Mouse (Mus musculus) CH12.LX (cell line): Measurements from ENCODE around the gene Med25. TPM values are rescaled to one million over a fixed set of nuclear protein-coding genes. Genes with fewer than 3 reads are reported as not detected.

Source experiments
- DNase-seq: peaks from one replicate; pipeline ENCODE4 v3.0.0-alpha.2; 2013; ENCODE audit errors: extremely low read depth
- H3K27ac ChIP-seq: 2 replicates; pipeline ENCODE4 v1.5.1; 2012; ENCODE audit warnings: low read depth, mild to moderate bottlenecking, control low read depth, moderate library complexity; ENCODE audit not compliant: insufficient read depth
- H3K27me3 ChIP-seq: replicated peaks from 2 replicates; pipeline ENCODE3; 2012; ENCODE audit warnings: inconsistent platforms
- H3K36me3 ChIP-seq, 2 experiments: replicated peaks in 1 of 2; 2 replicates each; pipeline versions ENCODE3 to v1.6.1; 2012; ENCODE audit warnings: inconsistent platforms in 1 of 2, low read length in 1 of 2, mild to moderate bottlenecking in 1 of 2, mixed read lengths in 1 of 2, moderate library complexity in 1 of 2; ENCODE audit not compliant: control insufficient read depth in 1 of 2, insufficient read depth in 1 of 2
- H3K4me1 ChIP-seq, 2 experiments: 2 replicates each; pipeline ENCODE4 v1.6.1; 2012; ENCODE audit warnings: inconsistent platforms in 1 of 2, moderate library complexity in 1 of 2; ENCODE audit not compliant: insufficient read depth in 2 of 2, control insufficient read depth in 1 of 2
- H3K4me2 ChIP-seq: 2 replicates; pipeline ENCODE4 v1.6.1; 2012; ENCODE audit warnings: low read depth, mild to moderate bottlenecking, control low read depth; ENCODE audit not compliant: poor library complexity, insufficient read depth, severe bottlenecking
- H3K4me3 ChIP-seq, 3 experiments: fragments of 150-350 bp in 1 of 3; sonication (generic) in 1 of 3; replicated peaks in 1 of 3; 2 replicates each; pipeline versions ENCODE3 to v1.5.1; 2011 to 2012; ENCODE audit warnings: low read depth in 2 of 3, low read length in 2 of 3, mild to moderate bottlenecking in 2 of 3, moderate library complexity in 2 of 3, control low read depth in 1 of 3, improper control_type of control experiment in 1 of 3, inconsistent platforms in 1 of 3, mixed read lengths in 1 of 3; ENCODE audit not compliant: poor library complexity in 1 of 3
- H3K79me2 ChIP-seq: replicated peaks from 2 replicates; pipeline ENCODE4 v1.6.1; 2012; ENCODE audit warnings: mild to moderate bottlenecking, moderate library complexity; ENCODE audit not compliant: control insufficient read depth, poor library complexity, insufficient read depth, severe bottlenecking; ENCODE audit errors: extremely low read depth
- H3K9ac ChIP-seq: 2 replicates; pipeline ENCODE4 v1.6.1; 2012; ENCODE audit warnings: low read depth, mild to moderate bottlenecking, control low read depth, moderate library complexity; ENCODE audit not compliant: insufficient read depth
- H3K9me3 ChIP-seq: replicated peaks from 2 replicates; pipeline ENCODE3; 2012; ENCODE audit warnings: low read length, inconsistent platforms, mixed read lengths
- BHLHE40 ChIP-seq: IDR thresholded peaks from 2 replicates; pipeline ENCODE4 v1.6.1; 2011; ENCODE audit warnings: mild to moderate bottlenecking, low read depth, low read length, improper control_type of control experiment
- CHD1 ChIP-seq: IDR thresholded peaks from 2 replicates; pipeline ENCODE4 v1.6.1; 2012; ENCODE audit warnings: low read depth, low read length, improper control_type of control experiment, inconsistent platforms
- CTCF ChIP-seq, 2 experiments: IDR thresholded peaks in 1 of 2; conservative IDR thresholded peaks in 1 of 2; 2 replicates each; pipeline ENCODE4 v1.5.1; 2011 to 2012; ENCODE audit warnings: low read depth in 2 of 2, low read length in 2 of 2, improper control_type of control experiment in 1 of 2, inconsistent platforms in 1 of 2, mild to moderate bottlenecking in 1 of 2, moderate library complexity in 1 of 2
- ELF1 ChIP-seq: IDR thresholded peaks from 2 replicates; pipeline ENCODE4 v1.6.1; 2014; ENCODE audit warnings: low read depth, mild to moderate bottlenecking, inconsistent platforms, low read length, improper control_type of control experiment
- EP300 ChIP-seq: IDR thresholded peaks from 2 replicates; pipeline ENCODE4 v1.6.1; 2011; ENCODE audit warnings: low read length, improper control_type of control experiment
- ETS1 ChIP-seq: conservative IDR thresholded peaks from 2 replicates; pipeline ENCODE4 v1.6.1; 2012; ENCODE audit warnings: low read depth, mild to moderate bottlenecking, inconsistent platforms, low read length, improper control_type of control experiment, moderate library complexity
- GABPA ChIP-seq: IDR thresholded peaks from 2 replicates; pipeline ENCODE4 v1.6.1; 2012; ENCODE audit warnings: low read depth, low read length, improper control_type of control experiment, inconsistent platforms; ENCODE audit not compliant: insufficient replicate concordance
- MAFK ChIP-seq: IDR thresholded peaks from 2 replicates; pipeline ENCODE4 v1.6.1; 2011; ENCODE audit warnings: low read length, improper control_type of control experiment; ENCODE audit not compliant: insufficient replicate concordance
- MAX ChIP-seq: IDR thresholded peaks from 2 replicates; pipeline ENCODE4 v1.6.1; 2011; ENCODE audit warnings: low read length, improper control_type of control experiment
- MAZ ChIP-seq: IDR thresholded peaks from 2 replicates; pipeline ENCODE4 v1.6.1; 2012; ENCODE audit warnings: low read depth, mild to moderate bottlenecking, inconsistent platforms, low read length, improper control_type of control experiment, moderate library complexity
- MXI1 ChIP-seq: IDR thresholded peaks from 2 replicates; pipeline ENCODE4 v1.6.1; 2011; ENCODE audit warnings: mild to moderate bottlenecking, low read depth, low read length, improper control_type of control experiment
- NELFE ChIP-seq: IDR thresholded peaks from 2 replicates; pipeline ENCODE4 v1.6.1; 2011; ENCODE audit warnings: low read depth, low read length, improper control_type of control experiment
- PAX5 ChIP-seq: IDR thresholded peaks from 2 replicates; pipeline ENCODE4 v1.6.1; 2012; ENCODE audit warnings: low read length, inconsistent platforms, mixed read lengths
- POLR2A ChIP-seq: IDR thresholded peaks from 2 replicates; pipeline ENCODE4 v1.6.1; 2011; ENCODE audit warnings: low read depth, mild to moderate bottlenecking, improper control_type of control experiment, low read length
- POLR2AphosphoS2 ChIP-seq: IDR thresholded peaks from 2 replicates; pipeline ENCODE4 v1.6.1; 2011; ENCODE audit warnings: low read depth, low read length, improper control_type of control experiment
- SMC3 ChIP-seq: IDR thresholded peaks from 2 replicates; pipeline ENCODE4 v1.6.1; 2011; ENCODE audit warnings: low read depth, low read length, improper control_type of control experiment
- TCF12 ChIP-seq: IDR thresholded peaks from 2 replicates; pipeline ENCODE4 v1.6.1; 2014; ENCODE audit warnings: low read depth, mild to moderate bottlenecking, inconsistent platforms, low read length, improper control_type of control experiment
- USF1 ChIP-seq: IDR thresholded peaks from 2 replicates; pipeline ENCODE4 v1.6.1; 2014; ENCODE audit warnings: low read depth, mild to moderate bottlenecking, inconsistent platforms, low read length, improper control_type of control experiment
- ZKSCAN1 ChIP-seq: IDR thresholded peaks from 2 replicates; pipeline ENCODE4 v1.6.1; 2012; ENCODE audit warnings: low read depth, inconsistent platforms, low read length, improper control_type of control experiment, borderline replicate concordance
- ZNF384 ChIP-seq: IDR thresholded peaks from 2 replicates; pipeline ENCODE4 v1.6.1; 2012; ENCODE audit warnings: low read depth, low read length, improper control_type of control experiment, inconsistent platforms
- dilution Hi-C: fragments of 300-500 bp; cut with MboI; formaldehyde crosslinking; loops from 2 replicates; pipeline ENCODE4 v1.14.3; 2020; ENCODE audit warnings: low sequenced_read_pairs; ENCODE audit not compliant: extremely low pct_unique_long_range_greater_than_20kb, extremely low pct_ligation_motif_present
- in situ Hi-C: fragments of 300-500 bp; cut with MboI; formaldehyde crosslinking; loops from 3 replicates; pipeline ENCODE4 v1.14.3; 2019; ENCODE audit warnings: low sequenced_read_pairs, low pct_ligation_motif_present, low pct_unique_long_range_greater_than_20kb, mixed read lengths
- polyA plus RNA-seq: library from polyadenylated mRNA; unstranded; fragments of >175 nt; gene quantifications from 2 replicates; pipeline ENCODE4 v1.2.1, GENCODE M21; 2012; ENCODE audit warnings: low read depth; ENCODE audit not compliant: insufficient read length
- total RNA-seq, 2 experiments: library from RNA; depleted of rRNA; stranded (reverse); fragments of 300-350 nt in 1 of 2; fragments of >200 nt in 1 of 2; gene quantifications; 2 replicates each; pipeline ENCODE4 v1.2.3; 2012 to 2014

Gene Med25
- total and polyA plus RNA-seq, 3 experiments = 18.4 to 67.4 (median 56.7) TPM

DNA sequence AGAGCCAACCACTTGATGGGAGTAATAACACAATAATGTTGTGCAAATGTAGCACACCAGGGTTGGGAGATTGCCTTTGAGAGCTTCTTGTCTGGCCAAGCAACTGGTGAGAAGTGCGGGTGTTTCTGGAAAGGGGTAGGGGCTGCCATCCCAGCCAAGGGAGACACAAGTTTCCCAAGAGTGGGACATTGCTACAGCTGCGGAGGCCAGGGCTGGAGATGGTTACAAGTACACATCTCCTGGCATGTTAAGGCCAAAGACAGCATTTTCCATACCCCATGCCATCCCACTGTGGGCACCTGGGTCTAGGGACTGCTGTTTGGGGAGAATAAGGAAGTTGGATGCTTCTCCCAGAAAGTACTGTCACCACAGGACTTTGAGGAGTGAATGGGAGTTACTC is 39.4 kb downstream of the Med25 start:
- Histone ChIP-seq H3K9ac (no peak overlapping the region), H3K4me3 (no peak overlapping the region), H3K79me2 (peaks cover 23% of the 10 kb centered on the region), H3K27ac (no peak overlapping the region), H3K4me1 (peaks cover 18 to 50% of the 10 kb centered on the region in 2 experiments), H3K27me3 (no peaks in the 10 kb centered on the region), H3K4me2 (no peak overlapping the region), H3K36me3 (peaks cover 8 to 24% of the 10 kb centered on the region in 2 experiments), H3K9me3 (no peaks in the 10 kb centered on the region)
- TF ChIP-seq POLR2AphosphoS2 (peak; percentile 21; the same call in 1 of the 2 replicates), CHD1 (no peak)
- dilution Hi-C loops = no loop called here
- DNase-seq = no peak
- in situ Hi-C loops = loop anchor here (10.0 kb wide), 1 partner anchor 102 kb away; no protein-coding TSS in a partner anchor

DNA sequence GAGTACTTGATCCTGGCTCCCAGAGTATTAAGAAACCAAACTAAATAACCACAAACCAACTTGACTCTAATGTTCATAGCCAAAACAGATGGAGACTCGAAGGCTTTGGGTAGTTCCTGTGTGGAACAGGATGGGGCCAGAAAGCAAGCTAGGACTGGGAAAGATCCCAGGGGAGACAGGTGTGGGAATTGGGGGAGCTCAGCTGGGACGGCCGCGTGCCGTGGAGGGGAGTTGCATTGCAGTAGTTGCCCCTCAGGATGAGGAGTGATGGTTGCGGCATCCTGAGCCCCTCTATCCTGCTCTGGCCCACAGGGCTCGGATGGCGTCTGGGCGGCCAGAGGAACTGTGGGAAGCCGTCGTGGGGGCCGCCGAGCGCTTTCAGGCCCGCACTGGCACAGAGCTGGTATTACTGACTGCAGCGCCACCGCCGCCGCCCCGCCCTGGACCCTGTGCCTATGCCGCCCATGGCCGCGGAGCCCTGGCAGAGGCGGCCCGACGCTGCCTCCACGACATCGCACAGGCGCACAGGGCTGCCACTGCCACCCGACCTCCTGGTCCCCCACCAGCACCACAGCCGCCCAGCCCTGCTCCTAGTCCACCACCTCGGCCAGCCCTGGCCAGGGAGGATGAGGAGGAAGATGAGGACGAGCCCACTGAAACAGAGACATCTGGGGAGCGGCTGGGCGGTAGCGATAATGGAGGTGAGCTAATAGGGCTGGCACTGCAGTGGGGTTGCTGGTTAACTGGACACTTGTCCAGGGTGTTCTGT is 40.1 kb downstream of the Med25 start:
- TF ChIP-seq GABPA (no peak), MXI1 (no peak), SMC3 (no peak), CHD1 (no peak), ETS1 (no peak), ZKSCAN1 (no peak), USF1 (no peak), POLR2A (no peak), EP300 (no peak), NELFE (no peak), ZNF384 (no peak), MAZ (no peak), CTCF (conservative IDR thresholded peaks at IDR 0.05 in 1 of 2, IDR thresholded peaks at IDR 0.05 in 1 of 2; ENCODE audit: low read depth in 2 of 2, low read length in 2 of 2) (no peak), PAX5 (no peak), MAX (no peak), TCF12 (no peak), MAFK (no peak), BHLHE40 (no peak), ELF1 (no peak)
- H3K9me3 ChIP-seq = no peaks in the 10 kb centered on the region
- dilution Hi-C loops (no loop called here), in situ Hi-C loops (loop anchor here (10.0 kb wide), 1 partner anchor 102 kb away; no protein-coding TSS in a partner anchor)
- H3K4me1 ChIP-seq = peaks cover 18 to 51% of the 10 kb centered on the region in 2 experiments
- peaks cover 8 to 27% of the 10 kb centered on the region in 2 experiments for H3K36me3 ChIP-seq
- H3K79me2 ChIP-seq = peaks cover 28% of the 10 kb centered on the region
- H3K9ac ChIP-seq = no peak overlapping the region
- no peak overlapping the region for H3K4me3 ChIP-seq
- no peak for DNase-seq
- H3K27ac ChIP-seq = no peak overlapping the region
- H3K4me2 ChIP-seq = no peak overlapping the region
- no peaks in the 10 kb centered on the region for H3K27me3 ChIP-seq
